Mouse (Mus musculus): ENCODE results near the gene Etnk2. TPM values are rescaled to one million over a fixed set of nuclear protein-coding genes. Genes with fewer than 3 reads are reported as not detected.

The Etnk2 gene
- 4.3 and 4.8 TPM in 2 replicates for polyA plus RNA-seq (2015; fragmentation: Nextera tagmentation; extraction: Ambion mirVana)

DNA sequence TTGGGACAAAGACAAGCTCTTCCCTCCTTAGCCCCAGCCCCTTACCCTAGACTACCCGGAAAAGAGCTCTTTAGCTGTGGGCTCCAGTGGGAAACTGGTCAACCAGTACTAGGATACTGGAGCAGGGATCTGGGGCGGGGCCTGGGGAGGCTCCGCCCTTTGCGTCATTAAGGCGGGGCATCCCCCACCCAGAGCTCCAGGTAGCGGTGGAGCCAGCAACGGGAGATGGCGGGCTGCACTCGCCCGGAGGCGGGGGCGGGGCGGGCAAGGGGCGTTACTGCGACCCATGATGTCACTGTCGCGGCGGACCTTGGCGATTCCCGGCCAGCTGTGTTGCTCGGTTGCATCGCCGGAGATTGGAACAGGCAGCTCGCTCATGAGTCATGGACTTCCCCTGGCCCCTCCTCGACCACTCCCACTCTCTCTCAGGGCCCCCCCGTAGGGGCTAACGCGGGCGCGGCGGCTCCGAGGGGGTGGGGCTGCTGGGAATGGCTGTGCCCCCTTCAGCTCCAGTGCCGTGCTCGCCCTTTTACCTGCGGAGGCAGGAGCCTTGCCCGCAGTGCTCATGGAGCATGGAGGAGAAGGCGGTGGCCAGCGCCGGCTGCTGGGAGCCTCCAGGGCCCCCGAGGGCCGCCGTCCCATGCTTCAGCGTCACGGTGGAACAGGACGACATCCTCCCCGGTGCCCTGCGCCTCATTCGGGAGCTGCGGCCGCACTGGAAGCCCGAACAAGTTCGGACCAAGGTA lies at the start of gene Etnk2:
TSS of gene Etnk2 (plus strand) at position 297 of the 746 bp plus-strand sequence.
- Histone ChIP-seq H3K4me3 (replicated peaks) (peak within 1 kb of the TSS; percentile 55), H3K4me1 (replicated peaks) (peaks cover 40% of the 10 kb centered on the region), H3K9ac (peak within 1 kb of the TSS; percentile 52), H3K27ac (peak within 1 kb of the TSS; percentile 36; the same call in 1 of the 2 replicates), H3K4me2 (peak within 1 kb of the TSS; percentile 66), H3K27me3 (peaks cover 55% of the 10 kb centered on the region), H3K9me3 (replicated peaks) (no peaks in the 10 kb centered on the region), H3K36me3 (no peaks in the 10 kb centered on the region)
- DNase-seq (peak; percentile 65), ATAC-seq (ENCODE audit: low read depth) (peak; percentile 56)
- under 1% methylated on average over 52 of the region's 52 CpGs for WGBS (ENCODE audit: insufficient replicate concordance)

DNA sequence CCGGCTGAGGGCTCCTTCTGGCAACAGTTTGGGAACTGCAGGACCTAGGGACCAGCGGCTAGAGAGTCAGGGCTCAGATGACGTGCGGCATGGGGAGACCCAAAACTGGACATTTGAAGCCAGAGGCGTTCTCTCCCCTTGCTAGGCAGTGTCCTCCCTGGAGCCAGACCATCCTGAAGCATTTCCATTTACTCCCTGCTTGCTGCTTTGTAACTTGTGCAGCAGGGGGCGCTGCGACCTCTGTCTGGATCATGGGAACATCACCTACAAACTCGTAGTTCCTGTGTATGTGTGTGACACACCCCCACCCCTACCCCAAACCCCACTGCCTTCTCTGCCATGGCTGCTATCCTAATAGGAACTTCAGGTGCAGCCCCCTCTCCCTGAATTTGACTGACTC lies 49.0 kb upstream of the Etnk2 start:
- no peaks in the 10 kb centered on the region for H3K27me3 ChIP-seq
- H3K36me3 ChIP-seq = no peaks in the 10 kb centered on the region
- H3K4me3 ChIP-seq (replicated peaks) = no peak overlapping the region
- no peak overlapping the region for H3K4me2 ChIP-seq
- H3K4me1 ChIP-seq (replicated peaks) = peaks cover 11% of the 10 kb centered on the region; the same call in 1 of the 2 replicates
- ATAC-seq (ENCODE audit: low read depth) = no peak
- no peak for DNase-seq
- no peak overlapping the region for H3K9ac ChIP-seq
- H3K27ac ChIP-seq = no peak overlapping the region
- no peaks in the 10 kb centered on the region; the same call in 1 of the 2 replicates for H3K9me3 ChIP-seq (replicated peaks)
- 29% methylated on average over 8 of the region's 8 CpGs for WGBS (ENCODE audit: insufficient replicate concordance)

GRCm38 (mm10) chr1:133315775-133316174 lies 47.6 kb upstream of the Etnk2 start:
- Histone ChIP-seq H3K4me3 (replicated peaks) (no peak overlapping the region), H3K4me1 (replicated peaks) (peaks cover 8% of the 10 kb centered on the region; the same call in 1 of the 2 replicates), H3K27me3 (no peaks in the 10 kb centered on the region), H3K4me2 (no peak overlapping the region), H3K27ac (no peak overlapping the region), H3K9me3 (replicated peaks) (no peaks in the 10 kb centered on the region; the same call in 1 of the 2 replicates), H3K36me3 (no peaks in the 10 kb centered on the region), H3K9ac (no peak overlapping the region)
- DNase-seq (no peak), ATAC-seq (ENCODE audit: low read depth) (no peak)
- WGBS (ENCODE audit: insufficient replicate concordance) = 53% methylated on average over 6 of the region's 6 CpGs

DNA sequence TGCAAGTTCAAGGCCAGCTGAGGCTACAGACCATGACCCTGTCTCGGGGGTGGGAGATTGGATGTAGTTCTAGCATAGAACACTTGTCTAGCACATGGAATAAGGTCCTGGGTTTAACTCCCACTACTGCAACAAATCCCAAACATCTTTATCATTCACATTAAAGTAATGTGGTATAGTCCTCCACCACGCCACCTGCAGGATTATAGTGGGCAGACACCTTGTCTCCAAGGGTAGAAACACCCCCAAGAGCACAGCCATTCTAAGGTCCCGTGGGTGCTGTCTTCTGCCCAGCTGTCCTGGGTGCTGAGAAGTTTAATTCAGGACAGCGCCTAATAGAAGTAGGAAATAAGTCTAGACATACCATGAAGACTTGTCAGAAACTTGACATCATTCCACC lies 46.8 kb upstream of the Etnk2 start:
- Histone ChIP-seq H3K4me1 (replicated peaks) (0 out of 2 replicates have a peak, but pooled peaks cover 3% of the 10 kb centered on the region), H3K36me3 (no peaks in the 10 kb centered on the region), H3K4me3 (replicated peaks) (no peak overlapping the region), H3K27ac (no peak overlapping the region), H3K9me3 (replicated peaks) (no peaks in the 10 kb centered on the region; the same call in 1 of the 2 replicates), H3K9ac (no peak overlapping the region), H3K4me2 (no peak overlapping the region), H3K27me3 (no peaks in the 10 kb centered on the region)
- 65% methylated on average over 4 of the region's 4 CpGs for WGBS (ENCODE audit: insufficient replicate concordance)
- DNase-seq = no peak
- ATAC-seq (ENCODE audit: low read depth) = no peak

DNA sequence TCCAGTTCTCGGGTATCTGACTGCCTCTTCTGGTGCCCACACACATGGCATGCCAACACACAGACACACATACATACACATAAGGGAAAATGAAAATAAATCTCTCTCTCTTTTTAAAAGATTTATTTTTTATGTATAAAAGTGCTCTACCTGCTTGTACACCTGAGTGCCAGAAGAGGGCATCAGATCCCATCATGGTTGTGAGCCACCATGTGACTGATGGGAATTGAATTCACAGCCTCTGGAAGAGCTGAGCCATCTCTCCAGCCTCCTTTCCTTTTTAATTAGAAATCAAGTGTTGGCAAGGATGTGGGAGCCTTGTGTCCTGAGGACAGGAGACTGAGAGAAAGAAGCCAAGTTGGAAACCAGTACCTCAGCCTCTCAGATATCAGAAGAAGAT lies 46.2 kb upstream of the Etnk2 start:
- no peaks in the 10 kb centered on the region for H3K36me3 ChIP-seq
- H3K27ac ChIP-seq = no peak overlapping the region
- WGBS (ENCODE audit: insufficient replicate concordance) = 71% methylated on average over 1 of the region's 1 CpGs
- no peak for ATAC-seq (ENCODE audit: low read depth)
- H3K4me3 ChIP-seq (replicated peaks) = no peak overlapping the region
- no peak overlapping the region for H3K4me2 ChIP-seq
- 0 out of 2 replicates have a peak, but pooled peaks cover under 1% of the 10 kb centered on the region for H3K4me1 ChIP-seq (replicated peaks)
- no peaks in the 10 kb centered on the region; the same call in 1 of the 2 replicates for H3K9me3 ChIP-seq (replicated peaks)
- no peak for DNase-seq
- no peak overlapping the region for H3K9ac ChIP-seq
- H3K27me3 ChIP-seq = no peaks in the 10 kb centered on the region

- Histone ChIP-seq H3K36me3 (no peaks in the 10 kb centered on the region), H3K9ac (no peak within 1 kb of the TSS), H3K9me3 (replicated peaks) (no peaks in the 10 kb centered on the region; the same call in 1 of the 2 replicates), H3K27ac (no peak within 1 kb of the TSS), H3K4me3 (replicated peaks) (no peak within 1 kb of the TSS), H3K4me1 (replicated peaks) (no peaks in the 10 kb centered on the region), H3K4me2 (no peak within 1 kb of the TSS), H3K27me3 (no peaks in the 10 kb centered on the region)
- 74% methylated on average over 13 of the region's 13 CpGs for WGBS (ENCODE audit: insufficient replicate concordance)
- DNase-seq (no peak), ATAC-seq (ENCODE audit: low read depth) (no peak)
These were observed 42.0 kb upstream of the Etnk2 start, which contains the start of gene Kiss1 for GRCm38 (mm10) chr1:133321267-133321925. Gene Kiss1 (plus strand): TSS chr1:133321875.

DNA sequence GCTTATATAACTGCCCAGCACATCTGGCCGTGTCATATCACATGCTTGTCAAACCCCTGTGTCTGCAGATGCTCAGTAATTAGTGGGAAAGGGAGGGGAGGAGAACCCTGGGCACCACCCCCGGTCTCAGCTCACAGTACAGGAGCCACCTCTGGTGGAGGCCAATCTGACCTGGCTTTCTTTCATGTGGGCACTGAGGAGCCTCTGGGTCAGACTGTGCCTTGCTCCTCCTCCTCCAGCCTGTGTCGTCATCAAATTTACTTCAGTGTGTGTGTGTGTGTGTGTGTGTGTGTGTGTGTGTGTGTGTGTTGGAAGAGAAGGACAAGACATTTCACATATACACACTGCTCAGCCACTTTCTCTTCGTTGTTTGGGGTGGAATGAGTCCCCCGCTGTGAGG lies 40.0 kb upstream of the Etnk2 start:
- no peak overlapping the region for H3K4me2 ChIP-seq
- ATAC-seq (ENCODE audit: low read depth) = no peak
- no peaks in the 10 kb centered on the region for H3K36me3 ChIP-seq
- no peak for DNase-seq
- peaks cover 14% of the 10 kb centered on the region for H3K27me3 ChIP-seq
- H3K4me3 ChIP-seq (replicated peaks) = no peak overlapping the region
- WGBS (ENCODE audit: insufficient replicate concordance) = 34% methylated on average over 5 of the region's 5 CpGs
- no peak overlapping the region for H3K27ac ChIP-seq
- H3K9ac ChIP-seq = no peak overlapping the region
- H3K4me1 ChIP-seq (replicated peaks) = no peaks in the 10 kb centered on the region
- H3K9me3 ChIP-seq (replicated peaks) = no peaks in the 10 kb centered on the region

DNA sequence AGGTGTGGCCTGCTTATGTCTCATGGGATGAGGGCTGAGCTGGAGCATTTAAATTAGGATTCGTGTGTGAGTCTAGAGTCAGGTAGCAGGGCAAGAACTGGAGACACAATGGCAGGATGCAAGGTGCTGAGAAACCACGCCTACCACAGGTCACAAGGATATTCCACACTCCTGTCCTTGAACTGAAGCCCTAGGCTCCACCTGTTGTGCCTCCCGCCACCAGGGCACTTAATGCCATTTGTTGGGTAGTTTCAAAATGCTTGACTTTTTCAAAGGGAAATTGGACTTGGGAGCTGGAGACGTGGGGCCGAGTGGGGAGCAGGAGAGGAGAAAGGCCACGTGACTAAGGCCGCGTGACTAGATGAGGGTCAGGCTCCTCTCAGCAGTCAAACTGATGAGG lies 37.4 kb upstream of the Etnk2 start:
- no peaks in the 10 kb centered on the region for H3K9me3 ChIP-seq (replicated peaks)
- H3K36me3 ChIP-seq = no peaks in the 10 kb centered on the region
- peaks cover 38% of the 10 kb centered on the region for H3K27me3 ChIP-seq
- no peaks in the 10 kb centered on the region for H3K4me1 ChIP-seq (replicated peaks)
- H3K4me2 ChIP-seq = no peak overlapping the region
- DNase-seq (no peak), ATAC-seq (ENCODE audit: low read depth) (no peak)
- H3K27ac ChIP-seq = no peak overlapping the region
- WGBS (ENCODE audit: insufficient replicate concordance) = 67% methylated on average over 8 of the region's 8 CpGs
- H3K9ac ChIP-seq = no peak overlapping the region
- H3K4me3 ChIP-seq (replicated peaks) = no peak overlapping the region

- WGBS (ENCODE audit: insufficient replicate concordance) = 41% methylated on average over 5 of the region's 5 CpGs
- no peak overlapping the region for H3K27ac ChIP-seq
- no peaks in the 10 kb centered on the region for H3K36me3 ChIP-seq
- H3K9me3 ChIP-seq (replicated peaks) = no peaks in the 10 kb centered on the region
- H3K9ac ChIP-seq = no peak overlapping the region
- no peak overlapping the region for H3K4me3 ChIP-seq (replicated peaks)
- no peaks in the 10 kb centered on the region for H3K4me1 ChIP-seq (replicated peaks)
- DNase-seq (no peak), ATAC-seq (ENCODE audit: low read depth) (no peak)
- H3K27me3 ChIP-seq = peaks cover 47% of the 10 kb centered on the region
- no peak overlapping the region for H3K4me2 ChIP-seq
These were observed 36.3 kb upstream of the Etnk2 start for GRCm38 (mm10) chr1:133327094-133327493.

DNA sequence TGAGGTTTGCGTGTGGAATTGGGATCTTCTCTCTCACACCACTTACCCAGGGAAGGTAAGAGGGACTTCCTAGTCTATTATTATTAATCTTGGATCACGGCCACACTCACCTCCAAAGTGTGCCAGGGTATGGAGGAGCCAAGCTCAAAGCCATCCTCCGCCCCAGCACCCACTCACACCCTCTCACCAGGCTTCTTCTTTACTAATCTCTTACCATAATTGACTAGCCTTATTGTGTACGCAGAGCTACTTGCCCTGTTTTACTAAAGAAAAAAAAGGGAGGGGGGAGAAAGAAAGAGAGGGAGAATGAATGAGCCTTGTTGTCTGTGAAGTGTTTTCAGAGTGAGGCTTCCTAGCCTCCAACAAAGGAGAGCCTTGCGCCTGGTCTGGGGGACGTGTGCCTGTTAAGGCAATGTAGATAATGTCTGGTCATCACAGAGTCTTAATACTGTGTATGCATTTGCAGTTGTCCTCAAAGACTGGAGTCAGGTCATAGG lies 35.0 kb upstream of the Etnk2 start:
- 67% methylated on average over 6 of the region's 6 CpGs for WGBS (ENCODE audit: insufficient replicate concordance)
- no peak for DNase-seq
- H3K9me3 ChIP-seq (replicated peaks) = no peaks in the 10 kb centered on the region
- no peak overlapping the region for H3K27ac ChIP-seq
- no peaks in the 10 kb centered on the region for H3K4me1 ChIP-seq (replicated peaks)
- H3K4me3 ChIP-seq (replicated peaks) = no peak overlapping the region
- no peaks in the 10 kb centered on the region for H3K36me3 ChIP-seq
- H3K4me2 ChIP-seq = no peak overlapping the region
- ATAC-seq (ENCODE audit: low read depth) = no peak
- no peak overlapping the region for H3K9ac ChIP-seq
- peaks cover 52% of the 10 kb centered on the region for H3K27me3 ChIP-seq

- DNase-seq (no peak), ATAC-seq (ENCODE audit: low read depth) (no peak)
- WGBS (ENCODE audit: insufficient replicate concordance) = 12% methylated on average over 34 of the region's 34 CpGs
- Histone ChIP-seq H3K4me1 (replicated peaks) (no peaks in the 10 kb centered on the region), H3K36me3 (no peaks in the 10 kb centered on the region), H3K9ac (no peak overlapping the region), H3K27ac (no peak overlapping the region), H3K4me2 (peak overlapping the region; percentile 45), H3K27me3 (peaks cover 52% of the 10 kb centered on the region), H3K4me3 (replicated peaks) (peak overlapping the region; percentile 25), H3K9me3 (replicated peaks) (no peaks in the 10 kb centered on the region)
These were observed 34.3 kb upstream of the Etnk2 start for GRCm38 (mm10) chr1:133328896-133329637.
